Mouse (Mus musculus) C2C12 (cell line): Measurements from ENCODE around the gene Pax1.

ENCODE experiments used
- CTCF ChIP-seq: IDR thresholded peaks from one replicate; pipeline ENCODE4 v1.5.1; 2011; ENCODE audit not compliant: control insufficient read depth, insufficient read depth, insufficient read length
- MYOD1 ChIP-seq: IDR thresholded peaks from one replicate; pipeline ENCODE4 v1.6.1; 2011; ENCODE audit warnings: low read depth; ENCODE audit not compliant: control insufficient read depth, insufficient read length
- MYOG ChIP-seq: IDR thresholded peaks from one replicate; pipeline ENCODE4 v1.6.1; 2011; ENCODE audit not compliant: control insufficient read depth, insufficient read length; ENCODE audit errors: extremely low read depth
- USF1 ChIP-seq: IDR thresholded peaks from one replicate; pipeline ENCODE4 v1.6.1; 2011; ENCODE audit warnings: low read depth, mild to moderate bottlenecking, control low read depth, moderate library complexity

GRCm38 (mm10) chr2:147373667-147374007, 11.9 kb downstream of the Pax1 start:
- TF ChIP-seq CTCF (no peak), USF1 (no peak), MYOD1 (no peak), MYOG (no peak)
